Mouse (Mus musculus) midbrain, embryonic 10.5 days (tissue): ENCODE data around the gene Gm17657. TPM values are rescaled to one million over a fixed set of nuclear protein-coding genes. Genes with fewer than 3 reads are reported as not detected.

Source experiments
- microRNA-seq: library from miRNA; unstranded; fragments of <30 nt; microRNA quantifications from one replicate; pipeline ENCODE4, GENCODE M21; 2017
- polyA plus RNA-seq: library from polyadenylated mRNA; unstranded; fragments of >200 nt; fragmentation: Nextera tagmentation; extraction: Ambion mirVana; gene quantifications from 2 replicates; pipeline ENCODE4 v1.2.1, GENCODE M21; 2016

The Gm17657 gene
- polyA plus RNA-seq, 1 experiment from 2014 or later, result not detected

Small RNA genes lying within 50 kb of the gene (microRNA-seq; reads per million reads assigned to microRNA genes)
- not detected for gene Mir7667

Other genes starting within 250 kb of the Gm17657 start
- 0.75 and 0.82 TPM in 2 replicates for gene Pi16, start 232.0 kb downstream of the Gm17657 start, polyA plus RNA-seq
- 277 and 318 TPM in 2 replicates for gene Mtch1, start 201.7 kb downstream of the Gm17657 start, polyA plus RNA-seq
- gene Fgd2, start 188.7 kb downstream of the Gm17657 start, polyA plus RNA-seq, result 3.8 and 4.1 TPM in 2 replicates
- 27.2 and 33.8 TPM in 2 replicates for gene Pim1, start 58.9 kb downstream of the Gm17657 start, polyA plus RNA-seq
- gene Tbc1d22b, start 147 bp upstream of the Gm17657 start, polyA plus RNA-seq, result 18.8 and 19.9 TPM in 2 replicates
- 1.1 and 1.3 TPM in 2 replicates for gene Tmem217, start 2.7 kb upstream of the Gm17657 start, polyA plus RNA-seq
- 113 and 116 TPM in 2 replicates for gene Rnf8, start 65.2 kb upstream of the Gm17657 start, polyA plus RNA-seq
- 2.4 and 3.0 TPM in 2 replicates for gene Gm28043, start 65.2 kb upstream of the Gm17657 start, polyA plus RNA-seq
- 126 and 137 TPM in 2 replicates for gene Cmtr1, start 111.0 kb upstream of the Gm17657 start, polyA plus RNA-seq
- gene Ccdc167, start 167.4 kb upstream of the Gm17657 start, polyA plus RNA-seq, result 15.1 and 16.2 TPM in 2 replicates